Mouse (Mus musculus) stomach, postnatal 0 days (tissue): ENCODE measurements around the gene Ina.

ENCODE experiments used
- CTCF ChIP-seq: IDR thresholded peaks from 2 replicates; pipeline ENCODE4 v1.5.1; 2016; ENCODE audit warnings: antibody characterized with exemption, low read depth, mild to moderate bottlenecking, moderate library complexity
- EP300 ChIP-seq: optimal IDR thresholded peaks from 2 replicates; pipeline ENCODE3; 2016; ENCODE audit warnings: antibody characterized with exemption

DNA sequence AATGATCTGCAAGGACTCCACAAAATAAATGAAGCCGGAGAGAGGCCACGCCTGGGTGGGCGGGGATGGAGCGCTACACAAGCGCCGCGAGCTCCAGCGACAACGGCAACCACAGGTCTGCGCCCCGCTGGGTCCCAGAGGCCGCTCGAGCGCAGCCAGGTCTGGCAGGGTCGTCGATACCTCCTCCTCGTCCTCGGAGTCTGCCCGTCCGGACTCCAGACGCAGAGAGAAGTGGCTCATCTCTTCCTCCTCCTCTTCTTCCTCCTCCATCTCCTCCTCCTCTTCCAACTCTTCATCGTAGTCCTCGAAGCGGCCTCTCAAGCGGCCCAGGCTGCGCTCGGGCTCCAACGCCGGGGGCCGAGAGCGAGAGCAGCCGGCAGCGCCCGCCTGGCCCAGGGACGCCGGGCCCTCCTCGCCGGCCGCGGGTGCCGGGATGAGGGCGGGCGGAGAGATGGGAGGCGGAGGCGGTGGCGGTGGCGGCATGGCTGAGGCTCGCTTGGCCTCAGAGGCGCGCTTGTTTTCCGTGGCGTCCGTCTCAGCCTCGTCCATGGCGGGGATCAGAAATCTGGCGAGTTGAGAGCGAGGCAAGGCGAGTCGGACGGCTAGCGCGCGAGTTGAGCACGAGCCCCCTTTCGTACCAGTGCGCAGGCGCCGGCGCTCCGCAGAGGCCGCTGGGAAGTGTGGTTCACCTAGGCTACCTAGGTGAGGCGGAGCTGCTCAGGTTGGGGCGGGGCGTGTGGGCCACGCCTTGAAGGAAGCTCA, 36.0 kb downstream of the Ina start, which contains the start of gene Pcgf6:
- TF ChIP-seq CTCF = 0 out of 2 replicates have a peak, but pooled peaks have one; percentile 21
- TF ChIP-seq EP300 = no peak
